In the genomic region with DNA sequence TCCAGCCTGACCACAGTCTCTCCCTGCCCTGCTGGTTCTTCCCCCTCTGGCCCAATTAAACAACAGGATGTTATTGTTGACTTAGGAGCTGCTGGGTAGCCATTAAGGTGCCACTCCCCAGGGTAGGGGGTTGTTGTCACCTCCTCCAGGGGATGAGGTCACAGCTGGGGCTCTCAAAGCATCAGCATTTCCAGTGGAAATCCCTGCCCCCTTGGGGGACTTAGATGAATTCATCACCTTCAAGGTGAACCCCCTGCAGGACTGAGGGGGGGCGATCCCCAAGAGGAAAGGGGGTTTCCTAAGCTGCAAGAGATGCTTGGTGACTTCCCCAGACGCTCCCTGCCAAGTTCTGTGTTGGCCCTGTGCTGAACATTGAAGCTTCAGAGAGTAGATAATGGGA, we compare ENCODE assay signal across 14 mouse cellular contexts. TPM values are rescaled to one million over a fixed set of nuclear protein-coding genes. Genes with fewer than 3 reads are reported as not detected.
DNase-seq lines count a peak whose midpoint lies in the region; ATAC-seq and TF ChIP-seq lines count a peak whose summit lies in the region.
"Had no signal": no experiment of that assay in that cellular context is flagged by ENCODE, and none has a peak within 500 bp of the region (broad histone marks: within the 10 kb centered on the region; RNA-seq: fewer than 3 reads in every experiment).

No protein-coding gene starts in this region.

- H3K9me3 ChIP-seq in CH12.LX (replicated peaks; ENCODE audit: low read length), result no peaks in the 10 kb centered on the region
- H3K9me3 ChIP-seq in hindbrain, embryonic 16.5 days (ENCODE audit: control insufficient read depth, low read length), result no peaks in the 10 kb centered on the region
- H3K9me3 ChIP-seq in stomach, postnatal 0 days (ENCODE audit: control insufficient read depth, low read length), result no peaks in the 10 kb centered on the region
- H3K9me3 ChIP-seq: embryonic facial prominence, embryonic 15.5 days; midbrain, embryonic 15.5 days had no signal

- peak overlapping the region; percentile 95 for H3K4me2 ChIP-seq in CH12.LX (ENCODE audit: insufficient read depth, low read depth, poor library complexity, severe bottlenecking)
- H3K4me2 ChIP-seq in hindbrain, embryonic 16.5 days (ENCODE audit: low read length), result peak overlapping the region; percentile 79
- H3K4me2 ChIP-seq in stomach, postnatal 0 days (replicated peaks; ENCODE audit: low read depth), result no peak overlapping the region
- H3K4me2 ChIP-seq: embryonic facial prominence, embryonic 15.5 days; lung, embryonic 14.5 days had no signal

- no peak for ATAC-seq in hindbrain, embryonic 16.5 days
- ATAC-seq in stomach, postnatal 0 days (ENCODE audit: low FRiP score, low TSS enrichment), result no peak
- ATAC-seq: activated CD4-positive, CD25-positive, alpha-beta regulatory T cell, adult 4 months; midbrain, embryonic 15.5 days had no signal

- peaks cover 29 to 64% of the 10 kb centered on the region in 2 experiments for H3K4me1 ChIP-seq in CH12.LX (ENCODE audit: control insufficient read depth in 1 of 2, insufficient read depth in 2 of 2)
- peaks cover 34% of the 10 kb centered on the region for H3K4me1 ChIP-seq in hindbrain, embryonic 16.5 days (ENCODE audit: control insufficient read depth, insufficient read depth, low read depth, low read length)
- H3K4me1 ChIP-seq in stomach, postnatal 0 days (replicated peaks; ENCODE audit: control insufficient read depth, insufficient read depth), result no peaks in the 10 kb centered on the region; the same call in 1 of the 2 replicates

- intact Hi-C loops in gastrocnemius, adult 2 months (cut with DNase I), result no loop called here
- intact Hi-C loops in gastrocnemius, postnatal 36 days (cut with DNase I), result no loop called here
- intact Hi-C loops in left cerebral cortex, adult 2 months (cut with DNase I), result no loop called here
- intact Hi-C loops in left cerebral cortex, postnatal 36 days (cut with DNase I), result no loop called here

- H3K36me3 ChIP-seq in CH12.LX (replicated peaks in 1 of 2; ENCODE audit: control insufficient read depth in 1 of 2, insufficient read depth in 1 of 2, low read length in 1 of 2), result peaks cover 46 to 63% of the 10 kb centered on the region in 2 experiments
- H3K36me3 ChIP-seq in hindbrain, embryonic 16.5 days (ENCODE audit: control insufficient read depth, insufficient read depth, low read length), result no peaks in the 10 kb centered on the region
- no peaks in the 10 kb centered on the region for H3K36me3 ChIP-seq in stomach, postnatal 0 days (ENCODE audit: control insufficient read depth, insufficient read depth, low read length)
- H3K36me3 ChIP-seq: embryonic facial prominence, embryonic 15.5 days; G1E; midbrain, embryonic 15.5 days had no signal

- TF ChIP-seq CTCF in gastrocnemius, adult 2 months (IDR thresholded peaks at IDR 0.05), result no peak
- TF ChIP-seq CTCF in left cerebral cortex, adult 2 months (IDR thresholded peaks at IDR 0.05), result no peak
- no peak for TF ChIP-seq CTCF in CH12.LX (conservative IDR thresholded peaks at IDR 0.05 in 1 of 2, IDR thresholded peaks at IDR 0.05 in 1 of 2; ENCODE audit: low read depth in 2 of 2, low read length in 2 of 2)
- TF ChIP-seq CTCF in stomach, postnatal 0 days (IDR thresholded peaks at IDR 0.05; ENCODE audit: low read depth), result no peak

- H3K9ac ChIP-seq in CH12.LX (ENCODE audit: insufficient read depth, low read depth), result peak overlapping the region; percentile 99
- no peak overlapping the region for H3K9ac ChIP-seq in hindbrain, embryonic 16.5 days (ENCODE audit: low read depth, low read length)
- no peak overlapping the region for H3K9ac ChIP-seq in stomach, postnatal 0 days (ENCODE audit: low read length)
- H3K9ac ChIP-seq: embryonic facial prominence, embryonic 15.5 days; lung, embryonic 14.5 days; midbrain, embryonic 15.5 days had no signal

- TF ChIP-seq POLR2A in CH12.LX (IDR thresholded peaks at IDR 0.05; ENCODE audit: low read depth, low read length), result no peak; the same call in 1 of the 2 replicates

- DNase-seq in gastrocnemius, adult 2 months, result no peak
- DNase-seq in gastrocnemius, postnatal 36 days, result no peak
- no peak for DNase-seq in left cerebral cortex, adult 2 months (ENCODE audit: extremely low spot score in 1 of 2, low spot score in 2 of 2)
- no peak for DNase-seq in left cerebral cortex, postnatal 36 days (ENCODE audit: low spot score in 2 of 2)
- peak; percentile 88 for DNase-seq in CH12.LX (ENCODE audit: extremely low read depth)
- DNase-seq in stomach, postnatal 0 days (ENCODE audit: low spot score), result no peak
- DNase-seq: kidney, adult 18-20 months; layer of hippocampus, adult 9-11 months; lung, embryonic 14.5 days had no signal

- in situ Hi-C loops in CH12.LX (cut with MboI; ENCODE audit: low pct_ligation_motif_present, low pct_unique_long_range_greater_than_20kb, low sequenced_read_pairs), result no loop called here

- no peaks in the 10 kb centered on the region for H3K27me3 ChIP-seq in CH12.LX (replicated peaks)
- H3K27me3 ChIP-seq in hindbrain, embryonic 16.5 days (replicated peaks; ENCODE audit: control insufficient read depth, insufficient read depth, low read length), result no peaks in the 10 kb centered on the region
- H3K27me3 ChIP-seq in stomach, postnatal 0 days (ENCODE audit: control insufficient read depth, insufficient read depth, low read length), result peaks cover 6% of the 10 kb centered on the region; the same call in 1 of the 2 replicates

- peak overlapping the region; percentile 97 for H3K4me3 ChIP-seq in gastrocnemius, adult 2 months
- peak overlapping the region; percentile 65 for H3K4me3 ChIP-seq in left cerebral cortex, adult 2 months
- H3K4me3 ChIP-seq in CH12.LX (replicated peaks in 1 of 3; ENCODE audit: low read depth in 2 of 3, low read length in 2 of 3, poor library complexity in 1 of 3), result peak overlapping the region; percentile 94 to 100 (median 99)
- H3K4me3 ChIP-seq in hindbrain, embryonic 16.5 days (ENCODE audit: low read length), result no peak overlapping the region
- no peak overlapping the region for H3K4me3 ChIP-seq in stomach, postnatal 0 days (ENCODE audit: low read depth, low read length)
- H3K4me3 ChIP-seq: embryonic facial prominence, embryonic 15.5 days; midbrain, embryonic 15.5 days had no signal

- peak; percentile 73 for TF ChIP-seq EP300 in CH12.LX (IDR thresholded peaks at IDR 0.05; ENCODE audit: low read length)
- TF ChIP-seq EP300 in stomach, postnatal 0 days (optimal IDR thresholded peaks at IDR 0.05), result no peak

- 36% methylated on average over 2 of the region's 2 CpGs for WGBS in hindbrain, embryonic 16.5 days
- WGBS in stomach, postnatal 0 days, result 40% methylated on average over 2 of the region's 2 CpGs

- dilution Hi-C loops in CH12.LX (cut with MboI; ENCODE audit: extremely low pct_ligation_motif_present, extremely low pct_unique_long_range_greater_than_20kb, low sequenced_read_pairs), result no loop called here

- TF ChIP-seq RAD21 in CH12.LX (IDR thresholded peaks at IDR 0.05; ENCODE audit: low read depth, low read length), result no peak

- H3K79me2 ChIP-seq in CH12.LX (replicated peaks; ENCODE audit: control insufficient read depth, extremely low read depth, insufficient read depth, poor library complexity, severe bottlenecking), result peaks cover 97% of the 10 kb centered on the region

- H3K27ac ChIP-seq in gastrocnemius, adult 2 months, result peak overlapping the region; percentile 90
- peak overlapping the region; percentile 93 for H3K27ac ChIP-seq in left cerebral cortex, adult 2 months
- H3K27ac ChIP-seq in CH12.LX (ENCODE audit: insufficient read depth, low read depth), result peak overlapping the region; percentile 96
- H3K27ac ChIP-seq in hindbrain, embryonic 16.5 days (ENCODE audit: low read depth, low read length), result no peak overlapping the region
- no peak overlapping the region for H3K27ac ChIP-seq in stomach, postnatal 0 days (replicated peaks)
- H3K27ac ChIP-seq: embryonic facial prominence, embryonic 15.5 days; midbrain, embryonic 15.5 days had no signal

TF ChIP-seq in CH12.LX, 34 proteins besides CTCF, POLR2A, EP300 and RAD21 (continues in another document):
- no peak for TF ChIP-seq MYC (IDR thresholded peaks at IDR 0.05; ENCODE audit: low read depth, low read length)
- TF ChIP-seq ZNF384 (IDR thresholded peaks at IDR 0.05; ENCODE audit: low read depth, low read length), result no peak
- peak; percentile 23; the same call in 1 of the 2 replicates for TF ChIP-seq UBTF (IDR thresholded peaks at IDR 0.05; ENCODE audit: low read depth, low read length)
- TF ChIP-seq PAX5 (IDR thresholded peaks at IDR 0.05; ENCODE audit: low read length), result no peak
- TF ChIP-seq KAT2A (IDR thresholded peaks at IDR 0.05; ENCODE audit: insufficient replicate concordance, low read length), result peak; percentile 61; the same call in 1 of the 2 replicates
- TF ChIP-seq MEF2A (IDR thresholded peaks at IDR 0.05; ENCODE audit: borderline replicate concordance, low read depth, low read length), result peak; percentile 86
- TF ChIP-seq NELFE (IDR thresholded peaks at IDR 0.05; ENCODE audit: low read depth, low read length), result no peak
- TF ChIP-seq USF2 (conservative IDR thresholded peaks at IDR 0.05; ENCODE audit: low read depth, low read length), result no peak
- TF ChIP-seq CHD2 (IDR thresholded peaks at IDR 0.05; ENCODE audit: low read length), result peak; percentile 76
- TF ChIP-seq TCF12 (IDR thresholded peaks at IDR 0.05; ENCODE audit: low read depth, low read length), result peak; percentile 89
- TF ChIP-seq POLR2AphosphoS2 (IDR thresholded peaks at IDR 0.05; ENCODE audit: low read depth, low read length), result no peak; the same call in 1 of the 2 replicates

RNA-seq across cellular contexts. Expression of gene Sema7a, which starts 3.2 kb away (rescaled TPM):
- 10 to 100 TPM in 1 of 2 experiments, 1 to 10 TPM in 1; 9.0 to 14.4 TPM for total RNA-seq in gastrocnemius, adult 2 months (2021)
- 10 to 100 TPM in 1 of 2 experiments, 1 to 10 TPM in 1; 7.9 to 12.5 TPM for total RNA-seq in gastrocnemius, postnatal 36 days (2021)
- 100 to 1,000 TPM; 151 to 160 TPM for total RNA-seq in left cerebral cortex, adult 2 months (2021)
- 100 to 1,000 TPM; 130 to 162 TPM for total RNA-seq in left cerebral cortex, postnatal 36 days (2021)
- 113 and 181 TPM in 2 replicates for total RNA-seq in CH12.LX (2012; rRNA removed)
- total RNA-seq in CH12.LX (2014; rRNA removed), result 78.2 and 88.6 TPM in 2 replicates
- 81.9 and 89.4 TPM in 2 replicates for polyA plus RNA-seq in CH12.LX (2012; ENCODE audit: insufficient read length, low read depth)
- 2.1 and 2.9 TPM in 2 replicates for polyA plus RNA-seq in hindbrain, embryonic 16.5 days (2015; fragmentation: Nextera tagmentation; extraction: Ambion mirVana)
- 0.68 and 1.0 TPM in 2 replicates for polyA plus RNA-seq in stomach, postnatal 0 days (2015; fragmentation: Nextera tagmentation; extraction: Ambion mirVana)
- total RNA-seq: G1E had no signal

RNA-seq across cellular contexts. Expression of gene Ubl7, which starts 32.3 kb away (rescaled TPM):
- total RNA-seq in gastrocnemius, adult 2 months (2021), result 10 to 100 TPM; 81.3 to 82.1 TPM
- 10 to 100 TPM; 65.2 to 80.4 TPM for total RNA-seq in gastrocnemius, postnatal 36 days (2021)
- 100 to 1,000 TPM; 101 to 109 TPM for total RNA-seq in left cerebral cortex, adult 2 months (2021)
- total RNA-seq in left cerebral cortex, postnatal 36 days (2021), result 100 to 1,000 TPM; 108 to 128 TPM
- total RNA-seq in CH12.LX (2012; rRNA removed) (31.2 and 37.3 TPM in 2 replicates), CH12.LX (2014; rRNA removed) (19.9 and 24.7 TPM in 2 replicates)
- polyA plus RNA-seq in CH12.LX (2012; ENCODE audit: insufficient read length, low read depth), result 73.3 and 81.1 TPM in 2 replicates
- polyA plus RNA-seq in hindbrain, embryonic 16.5 days (2015; fragmentation: Nextera tagmentation; extraction: Ambion mirVana), result 169 and 177 TPM in 2 replicates
- 93.1 and 94.6 TPM in 2 replicates for polyA plus RNA-seq in stomach, postnatal 0 days (2015; fragmentation: Nextera tagmentation; extraction: Ambion mirVana)

Comparison
In these comparisons a context has a peak if more than half of its experiments do, and no peak if none do; other contexts are left out.
1. H3K27ac ChIP-seq: peak in gastrocnemius, adult 2 months (single experiment), left cerebral cortex, adult 2 months (single experiment) and CH12.LX (single experiment); none in hindbrain, embryonic 16.5 days (single experiment) and stomach, postnatal 0 days (single experiment).
2. H3K4me3 ChIP-seq: peak in gastrocnemius, adult 2 months (single experiment), left cerebral cortex, adult 2 months (single experiment) and CH12.LX (3 of 3); none in hindbrain, embryonic 16.5 days (single experiment) and stomach, postnatal 0 days (single experiment).
3. RNA of gene Sema7a, which starts 3.2 kb away (total RNA-seq): 78.2 to 181 TPM in CH12.LX, 130 to 162 TPM in left cerebral cortex, postnatal 36 days and 151 to 160 TPM in left cerebral cortex, adult 2 months; 9.0 to 14.4 TPM in gastrocnemius, adult 2 months and 7.9 to 12.5 TPM in gastrocnemius, postnatal 36 days; every median in the first group is over 4 times any median in the second.